Mouse (Mus musculus): ENCODE data around the gene Nmral1.

GRCm38 (mm10) chr16:4742186-4742585 is 23.0 kb upstream of the Nmral1 start:
- TF ChIP-seq CTCF (IDR thresholded peaks at IDR 0.05; ENCODE audit: low read depth) (no peak), EP300 (IDR thresholded peaks at IDR 0.05; ENCODE audit: low read depth) (no peak)
